In genomic region chr7:140192445-140192844, GRCm38 (mm10) we compare ENCODE assay signal across 27 mouse cellular contexts. TPM values are rescaled to one million over a fixed set of nuclear protein-coding genes. Genes with fewer than 3 reads are reported as not detected.
"Had no signal": no experiment of that assay in that cellular context is flagged by ENCODE, and none has a peak within 500 bp of the region (broad histone marks: within the 10 kb centered on the region; RNA-seq: fewer than 3 reads in every experiment).

No protein-coding gene starts in this region.

- H3K9me3 ChIP-seq: limb, embryonic 15.5 days; neural tube, embryonic 12.5 days; neural tube, embryonic 15.5 days had no signal

- H3K4me3 ChIP-seq: limb, embryonic 12.5 days; limb, embryonic 15.5 days; neural tube, embryonic 12.5 days; neural tube, embryonic 15.5 days had no signal

- H3K27me3 ChIP-seq: limb, embryonic 12.5 days; limb, embryonic 15.5 days; neural tube, embryonic 12.5 days; neural tube, embryonic 15.5 days had no signal

- H3K27ac ChIP-seq: limb, embryonic 12.5 days; limb, embryonic 15.5 days; liver, embryonic 14.5 days; macrophage; neural tube, embryonic 12.5 days; neural tube, embryonic 15.5 days had no signal

- H3K9ac ChIP-seq: limb, embryonic 12.5 days; limb, embryonic 15.5 days; liver, embryonic 14.5 days; liver, postnatal 0 days; lung, embryonic 14.5 days; neural tube, embryonic 12.5 days; neural tube, embryonic 15.5 days had no signal

- DNase-seq: kidney, adult 18-20 months; kidney, adult 9 months; kidney, postnatal 14 days; kidney, postnatal 4 days; left cerebral cortex, postnatal 4 days; liver, postnatal 0 days; lung, embryonic 14.5 days; midbrain, embryonic 14.5 days; right cerebral cortex, adult 18-20 months; right cerebral cortex, postnatal 14 days; right cerebral cortex, postnatal 4 days had no signal

- ATAC-seq: liver, postnatal 0 days; lung, postnatal 0 days had no signal

- H3K36me3 ChIP-seq: limb, embryonic 12.5 days; limb, embryonic 15.5 days; neural tube, embryonic 12.5 days; neural tube, embryonic 15.5 days had no signal

- H3K4me1 ChIP-seq: limb, embryonic 12.5 days; limb, embryonic 15.5 days; neural tube, embryonic 12.5 days; neural tube, embryonic 15.5 days had no signal

- H3K4me2 ChIP-seq: limb, embryonic 12.5 days; limb, embryonic 15.5 days; liver, embryonic 11.5 days; lung, embryonic 14.5 days; neural tube, embryonic 12.5 days; neural tube, embryonic 15.5 days had no signal

RNA-seq across cellular contexts. Expression of gene Olfr524, which starts 13.3 kb away (rescaled TPM):
- total RNA-seq: layer of hippocampus, adult 8-10 months; layer of hippocampus, postnatal 10 days; left cerebral cortex, adult 8-10 months; left cerebral cortex, postnatal 14 days; left cerebral cortex, postnatal 4 days; megakaryocyte, adult 5-6 weeks; midbrain, postnatal 0 days had no signal
- polyA plus RNA-seq: kidney, embryonic 16.5 days; limb, embryonic 12.5 days; limb, embryonic 15.5 days; liver, embryonic 11.5 days; liver, embryonic 14.5 days; liver, postnatal 0 days; lung, embryonic 14.5 days; lung, postnatal 0 days; macrophage; midbrain, embryonic 14.5 days; midbrain, postnatal 0 days; neural tube, embryonic 12.5 days; neural tube, embryonic 15.5 days; stomach, embryonic 16.5 days had no signal

RNA-seq across cellular contexts. Expression of gene Olfr523, which starts 19.4 kb away (rescaled TPM):
- total RNA-seq: layer of hippocampus, postnatal 10 days; left cerebral cortex, postnatal 4 days; megakaryocyte, adult 5-6 weeks; midbrain, postnatal 0 days had no signal
- polyA plus RNA-seq: kidney, embryonic 16.5 days; limb, embryonic 12.5 days; limb, embryonic 15.5 days; liver, embryonic 11.5 days; liver, embryonic 14.5 days; liver, postnatal 0 days; lung, embryonic 14.5 days; lung, postnatal 0 days; macrophage; midbrain, embryonic 14.5 days; neural tube, embryonic 12.5 days; neural tube, embryonic 15.5 days; stomach, embryonic 16.5 days had no signal

RNA-seq across cellular contexts. Expression of gene Cd163l1, which starts 25.6 kb away (rescaled TPM):
- total RNA-seq: midbrain, postnatal 0 days had no signal
- polyA plus RNA-seq: limb, embryonic 12.5 days; limb, embryonic 15.5 days; liver, embryonic 11.5 days; lung, embryonic 14.5 days; macrophage; midbrain, embryonic 14.5 days; midbrain, postnatal 0 days; neural tube, embryonic 12.5 days; neural tube, embryonic 15.5 days had no signal

RNA-seq across cellular contexts. Expression of gene Olfr522, which starts 27.9 kb away (rescaled TPM):
- total RNA-seq: layer of hippocampus, adult 8-10 months; layer of hippocampus, postnatal 10 days; left cerebral cortex, adult 8-10 months; left cerebral cortex, postnatal 14 days; left cerebral cortex, postnatal 4 days; megakaryocyte, adult 5-6 weeks; midbrain, postnatal 0 days had no signal
- polyA plus RNA-seq: kidney, embryonic 16.5 days; limb, embryonic 12.5 days; limb, embryonic 15.5 days; liver, embryonic 11.5 days; liver, embryonic 14.5 days; liver, postnatal 0 days; lung, embryonic 14.5 days; lung, postnatal 0 days; macrophage; midbrain, embryonic 14.5 days; midbrain, postnatal 0 days; neural tube, embryonic 12.5 days; neural tube, embryonic 15.5 days; stomach, embryonic 16.5 days had no signal

RNA-seq across cellular contexts. Expression of gene Sprn, which starts 37.8 kb away (rescaled TPM):
- total RNA-seq: megakaryocyte, adult 5-6 weeks had no signal
- polyA plus RNA-seq: liver, embryonic 11.5 days; liver, embryonic 14.5 days; macrophage had no signal
